Mouse (Mus musculus) embryonic facial prominence, embryonic 11.5 days (tissue): ENCODE data around the gene Rxra. TPM values are rescaled to one million over a fixed set of nuclear protein-coding genes. Genes with fewer than 3 reads are reported as not detected.

ENCODE experiments used
- ATAC-seq: fragments of 200-750 bp; cut with Nextera tagmentation; replicated peaks from 2 replicates; pipeline ENCODE4 v1.8.0; 2017; ENCODE audit warnings: low read depth; ENCODE audit not compliant: insufficient number of reproducible peaks, low FRiP score, low TSS enrichment
- DNase-seq: peaks from one replicate; pipeline ENCODE4 v3.0.0-alpha.2; 2015; ENCODE audit warnings: low spot score
- H3K27ac ChIP-seq: fragments of 300-500 bp; sonication (generic); replicated peaks from 2 replicates; pipeline ENCODE4 v1.5.1; 2014; ENCODE audit warnings: mild to moderate bottlenecking, low read depth, low read length, control low read depth
- H3K27me3 ChIP-seq: fragments of 300-500 bp; sonication (generic); 2 replicates; pipeline ENCODE4 v1.6.1; 2014; ENCODE audit warnings: mild to moderate bottlenecking, low read length, moderate library complexity, mixed read lengths; ENCODE audit not compliant: control insufficient read depth, insufficient read depth
- H3K36me3 ChIP-seq: fragments of 300-500 bp; sonication (generic); replicated peaks from 2 replicates; pipeline ENCODE4 v1.6.1; 2014; ENCODE audit warnings: low read depth, mild to moderate bottlenecking, low read length, moderate library complexity, mixed read lengths; ENCODE audit not compliant: control insufficient read depth, insufficient read depth
- H3K4me1 ChIP-seq: fragments of 300-500 bp; sonication (generic); 2 replicates; pipeline ENCODE4 v1.6.1; 2014; ENCODE audit warnings: low read length, mixed read lengths; ENCODE audit not compliant: control insufficient read depth, insufficient read depth
- H3K4me2 ChIP-seq: fragments of 300-500 bp; sonication (generic); 2 replicates; pipeline ENCODE4 v1.6.1; 2014; ENCODE audit warnings: low read depth, mild to moderate bottlenecking, control low read depth, low read length, moderate library complexity
- H3K4me3 ChIP-seq: fragments of 300-500 bp; sonication (generic); 2 replicates; pipeline ENCODE4 v1.5.1; 2014; ENCODE audit warnings: low read depth, low read length, control low read depth
- H3K9ac ChIP-seq: fragments of 300-500 bp; sonication (generic); replicated peaks from 2 replicates; pipeline ENCODE4 v1.6.1; 2014; ENCODE audit warnings: mild to moderate bottlenecking, control low read depth, low read length
- H3K9me3 ChIP-seq: fragments of 300-500 bp; sonication (generic); replicated peaks from 2 replicates; pipeline ENCODE4 v1.6.1; 2016; ENCODE audit warnings: mild to moderate bottlenecking, low read length, inconsistent platforms, mixed read lengths; ENCODE audit not compliant: control insufficient read depth
- WGBS: fragments of 180-500 bp; shearing (Covaris S2); extraction: QIAGEN DNeasy Blood & Tissue Kit; methylation state at CpG from one replicate; pipeline ENCODE4 v1.1.7; 2014; 5-methylcytosine and 5-hydroxymethylcytosine counted together
- polyA plus RNA-seq: library from polyadenylated mRNA; unstranded; fragments of >200 nt; fragmentation: Nextera tagmentation; extraction: Ambion mirVana; gene quantifications from 2 replicates; pipeline ENCODE4 v1.2.1, GENCODE M21; 2014

Rxra gene
- polyA plus RNA-seq, 1 experiment from 2014 or later, result 7.6 TPM

DNA sequence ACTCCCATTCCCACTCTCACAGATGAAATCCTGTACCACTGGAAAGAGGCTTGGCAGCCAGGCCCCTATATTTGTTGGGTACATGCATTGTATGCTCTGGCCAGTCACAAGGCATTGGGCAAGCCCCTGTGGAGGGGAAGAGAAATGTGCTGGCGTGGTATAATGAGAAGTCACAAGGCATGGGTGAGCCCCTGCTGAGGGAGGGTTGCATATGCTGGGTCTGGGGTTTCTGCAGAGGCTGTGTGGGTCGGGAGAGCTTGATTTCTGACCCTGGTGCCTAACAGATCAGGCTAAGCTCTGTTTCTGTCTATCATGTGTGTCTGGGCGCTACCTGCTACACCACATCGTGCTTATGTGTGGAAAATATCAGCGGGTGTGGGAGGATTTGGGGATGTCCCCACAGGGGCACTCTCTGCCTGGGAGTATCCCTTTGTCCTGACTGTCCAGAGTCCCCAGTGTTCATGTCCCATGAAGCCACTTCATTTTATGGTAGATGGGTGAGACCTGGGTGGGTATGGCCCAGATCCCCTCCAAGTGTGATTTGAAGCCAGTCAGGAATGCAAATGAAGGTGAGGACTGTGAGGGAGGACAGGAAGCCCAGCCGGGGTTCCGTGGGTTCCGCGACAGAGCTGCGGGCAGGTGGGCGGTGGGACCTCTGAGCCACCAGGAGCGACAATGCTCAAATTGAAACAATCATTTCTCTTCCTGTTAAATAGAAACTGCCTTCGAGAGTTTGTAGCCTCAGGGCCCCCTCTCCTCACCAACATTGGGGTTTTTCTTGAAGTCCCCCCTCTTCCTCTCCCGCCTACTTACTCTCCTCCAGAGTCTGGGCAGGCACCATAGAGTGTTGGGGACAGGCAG, 52.0 kb downstream of the Rxra start:
- WGBS, result 72% methylated on average over 14 of the region's 14 CpGs
- Histone ChIP-seq H3K4me3 (no peak overlapping the region), H3K9me3 (no peaks in the 10 kb centered on the region), H3K9ac (no peak overlapping the region), H3K4me2 (no peak overlapping the region), H3K36me3 (no peaks in the 10 kb centered on the region), H3K4me1 (peaks cover 4% of the 10 kb centered on the region), H3K27me3 (no peaks in the 10 kb centered on the region), H3K27ac (no peak overlapping the region)
- no peak for DNase-seq
- no peak for ATAC-seq

DNA sequence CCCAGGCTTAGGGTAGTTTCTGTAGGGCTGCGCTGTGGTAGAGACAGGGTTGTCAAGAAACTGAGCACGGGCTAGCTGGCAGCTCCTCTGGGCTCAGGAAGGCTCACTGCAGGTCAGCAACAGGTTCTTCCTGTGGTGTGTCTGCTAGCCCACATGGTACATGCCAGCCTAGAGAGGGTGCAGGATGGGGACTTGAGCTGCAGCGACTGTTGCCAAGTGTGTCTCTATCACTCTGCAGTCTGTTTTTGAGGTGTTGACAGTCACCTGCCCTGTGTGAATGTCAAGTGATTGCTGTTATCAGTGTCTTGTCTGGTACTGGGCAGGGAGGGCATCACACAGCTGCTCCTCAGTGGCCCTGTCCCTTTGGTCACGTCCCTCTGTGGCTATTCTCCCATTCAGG, 52.8 kb downstream of the Rxra start:
- WGBS, result 79% methylated on average over 4 of the region's 4 CpGs
- H3K36me3 ChIP-seq, result no peaks in the 10 kb centered on the region
- no peak overlapping the region for H3K9ac ChIP-seq
- H3K27ac ChIP-seq, result no peak overlapping the region
- H3K27me3 ChIP-seq, result no peaks in the 10 kb centered on the region
- no peak for DNase-seq
- H3K9me3 ChIP-seq, result no peaks in the 10 kb centered on the region
- no peak for ATAC-seq
- no peak overlapping the region for H3K4me3 ChIP-seq
- peaks cover 4% of the 10 kb centered on the region for H3K4me1 ChIP-seq
- no peak overlapping the region for H3K4me2 ChIP-seq

DNA sequence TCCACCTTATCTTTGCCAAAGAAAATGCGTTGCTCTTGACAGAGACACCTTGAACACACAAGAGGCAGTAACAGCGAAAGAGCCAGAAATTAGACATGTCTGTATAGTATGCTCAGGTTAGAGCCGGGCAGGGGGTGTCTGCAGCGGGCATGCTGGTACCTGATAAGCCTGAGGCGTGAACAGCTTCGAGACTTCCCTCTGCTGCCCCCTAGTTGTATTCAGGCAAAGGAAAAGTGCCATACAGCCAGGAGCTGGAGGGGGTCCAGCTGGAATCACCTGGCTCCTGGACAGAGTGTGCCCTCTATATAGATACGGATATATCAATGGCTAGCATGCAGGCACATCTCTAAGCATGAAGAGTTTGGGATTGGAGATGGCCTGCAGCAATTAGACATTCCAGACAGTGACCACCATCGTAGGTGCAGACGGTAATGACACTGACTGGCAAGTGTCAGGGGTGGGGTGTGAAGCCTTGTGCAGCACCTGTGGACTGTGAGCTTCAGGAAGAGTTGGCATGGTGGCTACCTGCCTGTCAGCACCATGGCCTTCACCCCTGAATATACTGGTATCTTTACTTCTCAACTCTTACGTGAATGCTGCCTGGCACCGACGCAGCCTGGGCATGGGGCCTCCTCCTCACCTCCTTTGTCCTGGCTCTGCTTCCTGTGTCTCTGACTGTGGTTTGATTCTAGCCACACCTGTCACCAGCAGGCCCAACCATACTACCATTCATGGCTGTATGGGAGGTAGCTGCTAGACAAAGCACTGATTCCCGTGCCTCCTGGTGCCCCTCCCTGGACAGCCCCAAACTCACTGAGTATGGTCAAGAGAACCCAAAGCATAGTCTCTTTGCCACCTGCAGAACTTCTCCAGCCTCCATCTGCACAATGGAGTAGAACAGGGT, 54.0 kb downstream of the Rxra start:
- Histone ChIP-seq H3K4me1 (peaks cover 11% of the 10 kb centered on the region), H3K4me3 (no peak overlapping the region), H3K9ac (no peak overlapping the region), H3K27ac (no peak overlapping the region), H3K27me3 (no peaks in the 10 kb centered on the region), H3K4me2 (no peak overlapping the region), H3K36me3 (no peaks in the 10 kb centered on the region), H3K9me3 (no peaks in the 10 kb centered on the region)
- WGBS, result 65% methylated on average over 13 of the region's 13 CpGs
- DNase-seq, result peak; percentile 65
- no peak for ATAC-seq

DNA sequence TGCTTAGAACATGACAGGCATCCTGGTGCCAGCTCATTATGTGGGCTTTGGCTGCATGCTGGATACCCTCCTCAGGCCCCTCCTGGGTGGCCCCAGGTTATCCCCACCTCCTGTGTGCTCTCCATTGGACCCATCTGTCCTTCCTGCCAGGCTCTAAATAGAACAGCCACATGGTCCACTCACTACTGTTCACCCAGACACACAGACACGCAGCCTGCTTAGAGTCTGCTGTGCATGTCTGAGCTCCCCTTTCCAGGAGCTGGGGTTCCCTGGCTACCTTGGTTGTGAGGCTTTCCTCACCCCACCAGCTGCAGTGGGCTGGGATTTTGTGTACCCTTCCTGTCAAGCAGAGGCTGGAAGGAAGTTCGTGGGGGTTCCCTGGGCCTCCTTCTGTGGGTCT, 56.8 kb downstream of the Rxra start:
- 78% methylated on average over 2 of the region's 2 CpGs for WGBS
- DNase-seq (no peak), ATAC-seq (no peak)
- Histone ChIP-seq H3K4me2 (no peak overlapping the region), H3K9me3 (no peaks in the 10 kb centered on the region), H3K4me3 (no peak overlapping the region), H3K36me3 (no peaks in the 10 kb centered on the region), H3K27ac (no peak overlapping the region), H3K9ac (no peak overlapping the region), H3K27me3 (no peaks in the 10 kb centered on the region), H3K4me1 (peaks cover 11% of the 10 kb centered on the region)

DNA sequence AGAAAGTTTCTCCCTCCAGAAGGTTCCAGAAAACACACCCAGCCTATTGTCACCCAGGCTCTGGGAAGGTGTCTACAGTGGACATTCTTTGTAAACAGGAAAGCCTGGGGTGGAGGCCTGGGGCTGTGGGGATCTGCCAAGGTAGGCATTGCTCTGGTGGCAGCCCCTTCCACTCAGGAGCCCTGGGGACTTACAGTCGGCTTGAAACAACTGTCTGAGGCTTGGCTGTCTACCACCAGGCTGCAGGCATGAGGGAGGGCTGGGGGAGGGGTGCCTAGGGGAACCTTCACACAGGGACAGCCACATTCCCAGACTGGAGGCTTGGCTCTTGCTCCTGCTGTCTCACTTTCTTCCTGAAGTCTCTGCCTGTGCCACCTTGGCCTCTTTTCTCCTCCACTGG, 58.1 kb downstream of the Rxra start:
- 8% methylated on average over 1 of the region's 1 CpGs for WGBS
- Histone ChIP-seq H3K4me1 (peaks cover 16% of the 10 kb centered on the region), H3K4me2 (no peak overlapping the region), H3K36me3 (no peaks in the 10 kb centered on the region), H3K27me3 (no peaks in the 10 kb centered on the region), H3K27ac (no peak overlapping the region), H3K9me3 (no peaks in the 10 kb centered on the region), H3K4me3 (no peak overlapping the region), H3K9ac (no peak overlapping the region)
- no peak for ATAC-seq
- DNase-seq, result peak; percentile 46

DNA sequence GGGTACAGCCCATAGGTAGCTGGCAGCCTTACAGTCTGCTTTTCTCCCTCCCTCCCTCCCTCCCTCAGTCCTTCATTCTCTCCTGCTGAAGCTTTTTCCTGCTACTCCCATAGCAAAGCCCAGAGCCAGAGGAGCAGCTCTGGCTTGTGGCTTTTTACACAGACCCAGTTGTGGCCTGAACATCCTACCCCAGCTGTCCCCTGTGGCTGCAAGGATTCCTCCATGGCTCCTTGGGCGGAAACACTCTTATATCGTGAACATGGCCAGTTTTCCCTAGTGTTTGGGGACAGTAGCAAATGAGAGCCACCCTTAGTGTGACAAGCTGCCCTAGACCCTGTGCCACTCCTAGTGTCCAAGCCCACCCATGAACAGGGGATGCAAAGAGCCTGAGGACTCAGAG, 58.6 kb downstream of the Rxra start:
- Histone ChIP-seq H3K4me3 (no peak overlapping the region), H3K36me3 (no peaks in the 10 kb centered on the region), H3K9me3 (no peaks in the 10 kb centered on the region), H3K9ac (no peak overlapping the region), H3K4me1 (peaks cover 21% of the 10 kb centered on the region), H3K4me2 (no peak overlapping the region), H3K27ac (no peak overlapping the region), H3K27me3 (no peaks in the 10 kb centered on the region)
- ATAC-seq (no peak), DNase-seq (no peak)
- 84% methylated on average over 2 of the region's 2 CpGs for WGBS

DNA sequence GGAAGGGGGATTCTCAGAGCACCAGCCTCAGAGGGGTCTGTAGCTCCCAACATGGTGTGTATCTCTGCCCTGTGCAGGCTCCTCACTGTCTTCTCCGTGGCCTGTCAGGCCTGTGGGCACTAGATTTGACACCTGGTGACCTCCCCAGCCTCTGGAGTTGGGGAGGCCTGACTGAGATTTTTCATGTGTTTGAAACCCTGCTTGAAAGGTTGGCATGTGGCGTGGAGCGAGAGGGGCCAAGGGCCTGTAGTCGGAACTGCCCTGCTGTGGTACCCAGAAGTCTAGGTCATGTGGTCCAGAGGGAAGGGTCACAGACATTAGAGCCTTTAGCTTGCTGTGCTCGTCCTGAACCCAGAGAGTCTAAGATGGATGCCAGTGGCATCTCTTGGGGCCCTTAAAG, 60.6 kb downstream of the Rxra start:
- Histone ChIP-seq H3K4me2 (no peak overlapping the region), H3K9ac (no peak overlapping the region), H3K27me3 (no peaks in the 10 kb centered on the region), H3K36me3 (no peaks in the 10 kb centered on the region), H3K9me3 (no peaks in the 10 kb centered on the region), H3K4me3 (no peak overlapping the region), H3K4me1 (peaks cover 32% of the 10 kb centered on the region), H3K27ac (no peak overlapping the region)
- ATAC-seq (no peak), DNase-seq (no peak)
- 85% methylated on average over 5 of the region's 5 CpGs for WGBS

DNA sequence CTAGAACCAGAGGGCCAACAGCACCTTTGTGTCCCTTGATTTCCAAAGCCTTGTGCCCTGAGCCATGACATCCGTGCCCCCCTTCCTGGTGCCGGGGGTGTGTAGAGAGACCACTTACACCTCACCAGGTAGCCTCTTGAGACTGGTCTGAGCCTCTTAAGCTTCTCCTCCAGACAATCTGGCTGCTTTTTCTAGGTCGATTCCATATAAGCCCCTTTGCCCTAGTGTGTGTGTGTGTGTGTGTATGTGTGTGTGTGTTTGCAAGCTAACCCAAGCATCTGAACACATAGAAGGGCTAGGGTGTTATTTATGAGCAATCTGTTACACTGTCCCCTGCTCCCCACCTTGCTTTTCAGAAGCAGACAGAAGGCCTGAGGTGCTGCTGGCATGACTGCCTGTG, 62.2 kb downstream of the Rxra start:
- Histone ChIP-seq H3K4me3 (no peak overlapping the region), H3K27ac (no peak overlapping the region), H3K4me2 (no peak overlapping the region), H3K4me1 (peaks cover 28% of the 10 kb centered on the region), H3K9ac (no peak overlapping the region), H3K9me3 (no peaks in the 10 kb centered on the region), H3K27me3 (no peaks in the 10 kb centered on the region), H3K36me3 (no peaks in the 10 kb centered on the region)
- DNase-seq (no peak), ATAC-seq (no peak)
- 84% methylated on average over 3 of the region's 3 CpGs for WGBS
